Mouse (Mus musculus) cerebellum, adult 2 months (tissue): Measurements from ENCODE around the gene Gm49711.

Source experiments
- CTCF ChIP-seq: fragments of 200-500 bp; IDR thresholded peaks from 2 replicates; pipeline ENCODE4 v1.5.1; 2011; ENCODE audit warnings: low read depth, mild to moderate bottlenecking, control low read depth, low read length, moderate library complexity, borderline replicate concordance; ENCODE audit not compliant: insufficient read depth
- POLR2A ChIP-seq: fragments of 200-500 bp; IDR thresholded peaks from 2 replicates; pipeline ENCODE4 v1.6.1; 2011; ENCODE audit warnings: low read length, control low read depth, borderline replicate concordance; ENCODE audit not compliant: insufficient read depth

- TF ChIP-seq CTCF (no peak), POLR2A (no peak)
Observed at GRCm38 (mm10) chr16:92190603-92191002, 132.5 kb downstream of the Gm49711 start.
